1 mouse cellular context compared by ENCODE assay signal in genomic region chr5:143284762-143285161, GRCm38 (mm10).
TF ChIP-seq lines count a peak whose summit lies in the region.

No protein-coding gene starts in this region.

TF ChIP-seq in CH12.LX, 34 proteins besides CTCF, POLR2A, EP300 and RAD21:
- no peak for TF ChIP-seq CHD1 (IDR thresholded peaks at IDR 0.05; ENCODE audit: low read depth, low read length)
- no peak for TF ChIP-seq MAZ (IDR thresholded peaks at IDR 0.05; ENCODE audit: low read depth, low read length)
- TF ChIP-seq PAX5 (IDR thresholded peaks at IDR 0.05; ENCODE audit: low read length) = no peak
- no peak for TF ChIP-seq HCFC1 (IDR thresholded peaks at IDR 0.05; ENCODE audit: low read depth, low read length)
- peak; percentile 48 for TF ChIP-seq SMC3 (IDR thresholded peaks at IDR 0.05; ENCODE audit: low read depth, low read length)
- no peak for TF ChIP-seq BHLHE40 (IDR thresholded peaks at IDR 0.05; ENCODE audit: low read depth, low read length)
